Mouse (Mus musculus) stomach, adult 2 months (tissue): ENCODE results near the gene Rhox4g. TPM values are rescaled to one million over a fixed set of nuclear protein-coding genes. Genes with fewer than 3 reads are reported as not detected.

Experiments
- polyA plus RNA-seq: library from polyadenylated mRNA; depleted of rRNA; stranded (reverse); fragments of >200 nt; gene quantifications from 2 replicates; pipeline ENCODE4 v1.2.3, GENCODE M21; 2012; rRNA removed

The Rhox4g gene
- not detected in 2 replicates for polyA plus RNA-seq

GRCm38 (mm10) chrX:37651227-37651626, at the start of gene Rhox4g:
TSS of gene Rhox4g (minus strand) at chrX:37651327.

DNA sequence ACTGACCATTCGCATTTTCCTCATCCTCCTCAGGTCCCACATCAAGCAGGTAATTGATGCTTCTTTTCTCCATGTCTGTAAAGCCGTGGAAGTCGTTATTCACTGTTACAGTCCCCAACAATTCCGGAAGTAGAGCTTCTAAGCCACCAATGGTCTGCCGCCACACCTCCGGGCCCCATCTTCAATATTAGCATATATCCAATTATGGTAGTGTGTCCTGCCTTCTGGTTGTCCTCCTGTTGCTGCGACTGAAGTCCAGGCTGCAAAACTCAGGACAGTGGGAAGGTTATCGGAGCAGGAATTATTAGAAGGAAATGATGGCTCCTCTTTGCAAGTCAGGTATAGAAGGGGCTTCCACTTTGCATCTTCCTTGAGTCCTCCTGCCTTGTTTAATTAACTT, 22.1 kb upstream of the Rhox4g start, which contains the start of gene Rhox2h:
TSS of gene Rhox2h (minus strand) at position 101 of the 400 bp plus-strand sequence.

GRCm38 (mm10) chrX:37668664-37669063, 17.5 kb upstream of the Rhox4g start, which contains the start of gene Rhox3h:
TSS of gene Rhox3h (minus strand) at chrX:37668764.

DNA sequence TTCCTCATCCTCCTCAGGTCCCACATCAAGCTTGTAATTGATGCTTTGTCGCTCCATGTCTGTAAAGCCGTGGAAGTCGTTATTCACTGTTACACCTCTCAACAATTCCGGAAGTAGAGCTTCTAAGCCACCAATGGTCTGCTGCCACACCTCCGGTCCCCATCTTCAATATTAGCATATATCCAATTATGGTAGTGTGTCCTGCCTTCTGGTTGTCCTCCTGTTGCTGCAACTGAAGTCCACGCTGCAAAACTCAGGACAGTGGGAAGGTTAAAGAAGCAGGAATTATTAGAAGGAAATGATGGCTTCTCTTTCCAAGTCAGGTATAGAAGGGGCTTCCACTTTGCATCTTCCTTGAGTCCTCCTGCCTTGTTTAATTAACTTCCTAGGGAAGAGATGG, 7.8 kb downstream of the Rhox4g start, which contains the start of gene Rhox2g:
TSS of gene Rhox2g (minus strand) at position 101 of the 400 bp plus-strand sequence.

GRCm38 (mm10) chrX:37628512-37628911, 22.6 kb downstream of the Rhox4g start, which contains the start of gene Rhox3g:
TSS of gene Rhox3g (minus strand) at chrX:37628612.

GRCm38 (mm10) chrX:37607604-37608003, 43.5 kb downstream of the Rhox4g start, which contains the start of gene Rhox4f:
TSS of gene Rhox4f (minus strand) at chrX:37607704.

Other genes with a start within 250 kb of the Rhox4g start
- gene Rhox2b, start 239.3 kb downstream of the Rhox4g start, polyA plus RNA-seq, result not detected in 2 replicates
- gene Rhox4b, start 218.8 kb downstream of the Rhox4g start, polyA plus RNA-seq, result not detected in 2 replicates
- gene Rhox2c, start 197.6 kb downstream of the Rhox4g start, polyA plus RNA-seq, result not detected in 2 replicates
- not detected in 2 replicates for gene Rhox3c, start 192.7 kb downstream of the Rhox4g start, polyA plus RNA-seq
- not detected in 2 replicates for gene Rhox4c, start 171.0 kb downstream of the Rhox4g start, polyA plus RNA-seq
- gene Rhox2d, start 157.9 kb downstream of the Rhox4g start, polyA plus RNA-seq, result not detected in 2 replicates
- gene Rhox4d, start 137.0 kb downstream of the Rhox4g start, polyA plus RNA-seq, result not detected in 2 replicates
- not detected in 2 replicates for gene Rhox2e, start 120.9 kb downstream of the Rhox4g start, polyA plus RNA-seq
- gene Rhox3e, start 109.3 kb downstream of the Rhox4g start, polyA plus RNA-seq, result not detected in 2 replicates
- gene Rhox4e, start 93.9 kb downstream of the Rhox4g start, polyA plus RNA-seq, result not detected in 2 replicates
- not detected in 2 replicates for gene Rhox2f, start 79.9 kb downstream of the Rhox4g start, polyA plus RNA-seq
- gene Rhox3f, start 70.3 kb downstream of the Rhox4g start, polyA plus RNA-seq, result not detected in 2 replicates
- not detected in 2 replicates for gene Rhox4f, start 43.6 kb downstream of the Rhox4g start, polyA plus RNA-seq
- gene Rhox3g, start 22.7 kb downstream of the Rhox4g start, polyA plus RNA-seq, result not detected in 2 replicates
- not detected in 2 replicates for gene Rhox2g, start 7.9 kb downstream of the Rhox4g start, polyA plus RNA-seq
- not detected in 2 replicates for gene Rhox3h, start 17.4 kb upstream of the Rhox4g start, polyA plus RNA-seq
- not detected in 2 replicates for gene Rhox2h, start 21.9 kb upstream of the Rhox4g start, polyA plus RNA-seq
- gene Rhox5, start 153.5 kb upstream of the Rhox4g start, polyA plus RNA-seq, result not detected in 2 replicates
- not detected in 2 replicates for gene Rhox6, start 175.6 kb upstream of the Rhox4g start, polyA plus RNA-seq
- not detected in 2 replicates for gene Rhox7a, start 180.4 kb upstream of the Rhox4g start, polyA plus RNA-seq
- not detected in 2 replicates for gene Rhox8, start 227.6 kb upstream of the Rhox4g start, polyA plus RNA-seq
- not detected in 2 replicates for gene Rhox7b, start 245.9 kb upstream of the Rhox4g start, polyA plus RNA-seq